Mouse (Mus musculus) retina, embryonic 14.5 days (tissue): Measurements from ENCODE around the gene Hpdl.
A peak's percentile ranks its signal among the peaks of the same experiment; 100 is the strongest.
"Not testable (repeated sequence)": the region's sequence is repeated elsewhere in the genome, so short reads cannot be mapped to it uniquely, and the experiment has no call there.

Experiments
- DNase-seq: peaks from one replicate; pipeline ENCODE4 v3.0.0-alpha.2; 2015; ENCODE audit warnings: low spot score

Hpdl gene

GRCm38 (mm10) chr4:116821694-116822016 lies at the start of gene Hpdl:
Hpdl (minus strand) TSS chr4:116821707.
- no peak for DNase-seq

DNA sequence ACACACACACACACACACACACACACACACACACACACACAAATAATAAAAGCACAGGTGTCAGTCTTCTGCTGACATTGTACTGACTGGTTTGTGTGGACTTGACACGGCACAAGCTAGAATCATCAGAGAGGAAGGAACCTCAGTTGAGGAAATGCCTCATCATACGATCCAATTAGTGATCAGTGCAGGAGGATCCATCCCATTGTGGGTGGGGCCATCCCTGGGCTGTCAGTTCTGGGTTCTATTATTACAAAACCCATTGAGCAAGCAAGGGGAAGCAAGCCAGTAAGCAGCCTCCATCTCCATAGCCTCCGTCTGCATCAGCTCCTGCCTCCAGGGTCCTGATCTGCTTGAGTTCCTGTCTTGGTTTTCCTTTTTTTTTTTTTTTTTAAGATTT lies 48.4 kb upstream of the Hpdl start:
- no peak for DNase-seq

DNA sequence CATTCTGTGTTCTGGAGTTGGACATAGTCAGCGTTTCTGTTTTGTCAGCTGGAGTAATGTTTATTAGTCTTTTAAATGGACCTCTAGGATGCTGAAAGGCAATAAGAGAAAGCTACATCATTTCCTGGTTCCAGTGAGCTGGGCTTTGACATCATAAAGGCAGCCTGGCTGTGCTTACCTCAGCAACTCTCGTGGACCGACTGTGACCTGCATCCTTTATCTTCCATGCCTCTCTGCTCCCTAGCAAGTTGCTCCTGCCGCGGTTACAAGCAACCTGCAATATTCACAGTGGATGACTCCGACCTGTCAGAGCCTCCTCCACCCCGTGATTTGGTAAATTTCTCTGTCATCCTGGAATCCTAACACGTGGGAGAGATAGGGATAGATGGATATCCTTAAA lies 40.5 kb upstream of the Hpdl start:
- no peak for DNase-seq

DNA sequence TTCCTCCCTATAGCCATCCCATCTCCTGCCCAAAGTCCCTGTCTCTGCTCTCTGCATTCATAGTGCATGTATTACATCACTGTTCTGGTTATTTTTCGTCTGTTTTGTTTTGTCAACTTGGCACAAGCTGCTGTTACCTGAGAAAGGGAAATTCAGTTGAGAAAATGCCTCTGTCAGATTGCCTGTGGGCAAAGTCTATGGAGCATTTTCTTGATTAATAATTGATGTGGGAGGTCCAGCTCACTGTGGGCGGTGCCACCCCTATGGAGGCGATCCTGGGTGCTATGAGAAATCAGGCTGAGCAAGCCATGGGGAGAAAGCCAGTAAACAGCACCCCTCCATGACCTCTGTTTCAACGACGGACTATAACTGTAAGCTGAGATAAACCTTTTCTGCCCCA lies 38.2 kb upstream of the Hpdl start:
- no peak for DNase-seq

DNA sequence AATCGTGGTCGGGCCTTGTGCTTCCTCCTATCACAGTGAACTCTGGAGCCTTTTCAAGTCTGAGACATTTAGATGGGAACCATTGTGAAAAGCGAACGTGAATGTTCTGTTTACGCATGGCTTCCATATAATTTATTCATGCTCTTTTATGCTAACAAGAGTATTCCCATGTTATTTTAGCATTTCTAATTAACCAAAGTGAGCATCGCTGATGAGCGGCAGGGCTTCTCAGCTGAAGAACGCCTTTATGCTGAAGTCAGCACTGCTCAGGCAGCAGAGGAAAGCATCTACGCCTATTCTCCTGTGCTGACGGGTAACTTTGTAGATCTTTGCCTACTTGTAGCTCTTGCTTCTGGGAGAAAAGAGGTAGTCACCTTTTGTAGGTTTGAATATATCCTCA lies 35.7 kb upstream of the Hpdl start:
- DNase-seq, result no peak

GRCm38 (mm10) chr4:116854286-116854685 lies 32.8 kb upstream of the Hpdl start:
- DNase-seq, result peak; percentile 69

DNA sequence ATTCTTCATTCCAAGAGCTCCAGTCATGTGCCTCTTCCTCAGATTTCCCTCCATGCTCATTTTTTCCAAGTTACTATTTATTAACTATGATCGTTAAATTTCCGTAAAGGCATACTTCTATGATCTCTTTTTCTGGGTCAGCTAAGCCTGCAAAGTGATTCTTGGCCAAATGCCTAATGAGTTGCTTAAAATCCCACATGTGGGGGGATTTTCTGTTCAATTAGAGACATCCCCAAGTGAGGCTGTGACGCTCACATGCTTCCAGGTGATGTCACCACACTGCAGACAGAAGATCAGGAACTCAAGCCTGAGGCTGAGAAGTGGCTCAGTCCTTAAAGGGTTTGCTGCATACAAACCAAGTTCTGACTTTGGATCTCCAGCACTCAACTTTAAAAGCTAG lies 28.4 kb upstream of the Hpdl start:
- no peak for DNase-seq

- DNase-seq, result no peak
These were observed 22.8 kb upstream of the Hpdl start for GRCm38 (mm10) chr4:116844324-116844723.

- no peak for DNase-seq
These were observed 19.3 kb upstream of the Hpdl start for GRCm38 (mm10) chr4:116840841-116841240.

GRCm38 (mm10) chr4:116840096-116840495 lies 18.6 kb upstream of the Hpdl start:
- DNase-seq, result not testable (repeated sequence)

- DNase-seq, result peak; percentile 50
These were observed 17.5 kb upstream of the Hpdl start for GRCm38 (mm10) chr4:116838999-116839398.

GRCm38 (mm10) chr4:116830070-116830368 lies 8.5 kb upstream of the Hpdl start:
- peak; percentile 67 for DNase-seq

DNA sequence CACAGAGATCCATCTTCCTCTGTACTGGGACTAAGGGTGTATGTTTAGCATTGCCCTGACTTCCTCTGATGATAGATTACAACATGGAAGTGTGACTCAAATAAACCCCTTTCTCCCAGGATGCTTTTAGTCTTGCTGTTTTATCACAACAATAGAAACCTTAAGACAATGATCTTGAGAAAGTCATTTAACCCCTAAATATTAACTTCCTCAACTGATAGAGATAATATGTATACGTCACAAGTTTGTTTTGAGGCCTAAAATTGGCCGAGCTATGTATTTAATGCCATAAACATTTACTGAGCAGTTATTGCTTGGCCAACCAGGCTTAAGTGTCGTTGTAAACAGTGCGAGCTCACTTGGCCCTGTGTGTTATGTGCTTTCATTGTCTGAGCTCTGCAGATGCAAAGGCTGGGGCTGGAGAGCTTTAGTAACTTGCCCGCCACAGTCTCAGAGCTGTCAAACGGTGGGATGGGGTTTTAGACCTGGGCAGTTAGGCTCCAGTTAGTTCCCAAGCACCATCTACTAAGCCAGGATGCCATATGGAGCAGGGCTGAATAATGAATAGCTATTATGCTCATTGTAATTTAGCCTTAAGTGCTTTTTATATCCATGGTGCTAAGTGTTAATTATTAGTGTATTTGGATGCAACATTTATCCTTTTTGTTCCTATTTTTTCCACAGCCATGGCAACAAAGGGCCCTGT lies 8.0 kb upstream of the Hpdl start:
- DNase-seq, result peak; percentile 45

- DNase-seq, result peak; percentile 97
These were observed 6.3 kb upstream of the Hpdl start for GRCm38 (mm10) chr4:116827819-116828218.

GRCm38 (mm10) chr4:116824541-116825004 lies 3.1 kb upstream of the Hpdl start:
- DNase-seq, result peak; percentile 72

DNA sequence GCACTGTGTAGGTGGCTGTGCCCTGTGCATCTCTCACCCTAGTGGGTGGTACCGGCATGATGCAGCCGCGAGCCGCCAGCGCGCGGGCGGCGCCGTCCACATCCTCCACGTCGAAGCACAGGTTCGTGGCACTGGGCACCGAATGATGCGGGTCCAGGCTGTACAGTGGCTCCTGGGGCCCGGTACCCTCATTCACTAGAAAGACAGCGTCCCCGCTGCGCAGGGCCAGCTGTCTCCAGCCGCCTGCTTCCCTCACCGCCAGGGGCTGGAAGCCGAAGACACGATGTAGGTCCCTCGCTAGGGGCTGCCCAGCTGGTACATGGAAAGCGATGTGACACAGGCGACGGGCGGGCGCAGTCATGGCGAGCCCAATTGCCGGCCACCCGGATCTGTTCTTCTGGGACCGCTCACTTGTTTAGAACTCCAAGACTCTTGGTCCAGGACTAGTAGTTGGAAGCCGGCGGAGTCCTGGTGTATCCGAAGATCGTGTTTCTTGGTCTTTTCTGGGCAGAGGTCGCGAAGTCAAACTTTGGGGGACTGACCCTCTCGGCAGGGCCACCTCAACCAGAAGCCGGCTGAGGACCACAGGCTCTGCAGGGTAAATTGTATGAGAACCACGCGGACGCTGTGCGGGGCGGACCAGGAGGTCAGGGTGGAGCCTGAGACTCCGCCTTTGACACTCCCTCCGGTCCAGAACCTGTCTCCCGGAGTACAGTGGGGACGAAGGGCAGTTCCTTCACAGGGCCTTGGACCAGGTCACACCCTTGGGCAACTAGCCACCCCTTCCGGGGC lies 409 bp downstream of the Hpdl start:
- DNase-seq, result peak; percentile 75

GRCm38 (mm10) chr4:116819968-116820901 lies 1.3 kb downstream of the Hpdl start:
- DNase-seq, result no peak

DNA sequence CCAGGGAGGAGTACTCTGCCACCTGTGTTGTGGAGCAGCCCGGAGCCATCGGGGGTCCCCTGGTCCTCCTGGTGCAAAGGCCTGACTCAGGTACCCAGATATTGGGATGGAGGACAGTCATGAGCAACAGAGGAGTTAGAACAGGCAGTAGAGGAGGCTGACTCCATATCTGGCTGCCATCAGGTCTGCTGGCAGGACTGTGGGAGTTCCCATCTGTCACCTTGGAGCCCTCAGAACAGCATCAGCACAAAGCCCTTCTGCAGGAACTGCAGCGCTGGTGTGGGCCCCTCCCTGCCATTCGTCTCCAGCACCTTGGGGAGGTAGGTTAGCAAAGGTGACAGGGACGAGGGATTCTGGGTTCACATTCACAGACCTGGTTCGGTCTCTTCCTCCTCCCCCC lies 4.0 kb downstream of the Hpdl start:
- no peak for DNase-seq

DNA sequence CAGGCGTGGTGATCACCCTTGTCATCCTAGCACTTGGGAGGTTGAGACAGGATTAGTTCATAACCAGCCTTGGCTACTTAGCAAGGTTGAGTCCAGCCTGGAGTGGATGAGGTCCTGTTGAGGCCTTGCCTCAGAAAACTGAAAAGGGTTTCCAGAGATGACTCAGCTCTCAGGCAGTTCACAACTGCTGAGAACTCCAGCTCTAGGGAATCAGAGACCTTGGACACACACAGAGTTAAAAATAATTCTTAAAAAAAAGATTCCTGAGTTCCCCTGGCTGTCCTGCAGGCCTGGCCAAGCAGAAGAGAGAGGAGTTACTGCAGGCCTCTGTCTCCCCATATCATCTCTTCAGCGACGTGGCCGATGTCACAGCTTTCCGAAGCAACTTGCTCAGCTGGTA lies 6.2 kb downstream of the Hpdl start:
- DNase-seq, result no peak

DNA sequence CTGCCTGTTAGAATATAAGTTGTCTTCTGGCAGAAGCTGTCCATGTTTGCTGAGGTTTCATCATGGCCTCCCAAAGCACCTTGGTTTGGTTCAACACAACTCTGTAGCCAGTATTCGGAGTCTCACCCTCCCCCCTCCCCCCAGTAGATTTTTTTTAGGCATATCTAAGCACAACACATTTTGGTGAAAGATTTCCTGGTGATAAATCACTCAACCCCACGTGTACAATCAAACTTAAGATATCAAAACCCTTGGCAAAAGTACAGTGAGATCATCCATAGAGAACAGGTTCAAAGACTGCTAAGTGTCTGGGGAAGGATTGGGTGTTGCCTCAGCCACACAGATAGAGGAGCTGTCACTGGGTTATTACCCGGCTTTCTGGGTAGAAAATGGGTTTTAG lies 10.5 kb downstream of the Hpdl start:
- no peak for DNase-seq

GRCm38 (mm10) chr4:116807197-116808129 lies 14.0 kb downstream of the Hpdl start, which contains the start of the genes Toe1 and Mutyh:
Toe1 (minus strand) TSS chr4:116807640.
Mutyh (plus strand) TSS chr4:116807723.
- peak; percentile 100 for DNase-seq
